Mouse (Mus musculus) liver, embryonic 14.5 days (tissue): ENCODE results near the gene Pmepa1.

ENCODE experiments used
- CTCF ChIP-seq: IDR thresholded peaks from 2 replicates; pipeline ENCODE4 v1.5.1; 2016; ENCODE audit warnings: antibody characterized with exemption, low read depth, control low read depth
- EP300 ChIP-seq: IDR thresholded peaks from 2 replicates; pipeline ENCODE4 v1.6.1; 2016; ENCODE audit warnings: antibody characterized with exemption, low read depth

GRCm38 (mm10) chr2:173229578-173230224 is 46.6 kb downstream of the Pmepa1 start:
- TF ChIP-seq CTCF = peak; percentile 96
- no peak for TF ChIP-seq EP300
